In the genomic region with DNA sequence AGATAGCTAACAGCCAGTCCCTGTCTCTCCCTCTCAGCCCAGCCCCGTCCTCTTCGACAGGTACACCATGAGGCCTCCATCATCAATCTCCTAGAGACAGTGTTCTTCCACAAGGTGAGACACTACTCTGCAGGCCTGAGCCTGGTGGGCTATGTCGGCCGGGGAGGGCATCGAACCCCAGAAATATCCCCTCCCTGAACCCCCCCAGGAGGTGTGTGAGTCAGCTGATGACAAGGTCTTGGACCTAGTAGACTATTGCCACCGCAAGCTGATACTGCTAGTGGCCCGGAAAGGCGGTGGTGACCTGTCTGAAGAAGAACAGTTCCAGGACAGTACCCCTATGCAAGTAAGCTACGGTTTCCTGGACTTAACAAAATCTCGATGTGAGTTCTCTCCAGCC, we compare ENCODE assay signal across 34 mouse cellular contexts. TPM values are rescaled to one million over a fixed set of nuclear protein-coding genes. Genes with fewer than 3 reads are reported as not detected.
"Had no signal": no experiment of that assay in that cellular context is flagged by ENCODE, and none has a peak within 500 bp of the region (broad histone marks: within the 10 kb centered on the region; RNA-seq: fewer than 3 reads in every experiment).

No protein-coding gene starts in this region.

- H3K9ac ChIP-seq: limb, embryonic 12.5 days; limb, embryonic 13.5 days; limb, embryonic 15.5 days; liver, embryonic 12.5 days; liver, embryonic 13.5 days; liver, embryonic 14.5 days; liver, embryonic 15.5 days; liver, postnatal 0 days; lung, embryonic 14.5 days; lung, embryonic 15.5 days; midbrain, embryonic 12.5 days; midbrain, embryonic 15.5 days had no signal

- H3K27me3 ChIP-seq: limb, embryonic 15.5 days; lung, embryonic 15.5 days had no signal

- H3K4me2 ChIP-seq: limb, embryonic 12.5 days; limb, embryonic 13.5 days; limb, embryonic 15.5 days; liver, embryonic 11.5 days; liver, embryonic 12.5 days; liver, embryonic 13.5 days; liver, embryonic 15.5 days; lung, embryonic 14.5 days; lung, embryonic 15.5 days; midbrain, embryonic 11.5 days; midbrain, embryonic 12.5 days; midbrain, embryonic 13.5 days; midbrain, embryonic 15.5 days had no signal

- ATAC-seq: liver, embryonic 12.5 days; liver, postnatal 0 days; lung, postnatal 0 days; midbrain, embryonic 13.5 days; midbrain, embryonic 15.5 days; midbrain, embryonic 16.5 days had no signal

- DNase-seq: left cerebral cortex, postnatal 4 days; liver; liver, embryonic 13.5 days; liver, postnatal 0 days; lung, adult 18-20 months; lung, adult 2 months; lung, embryonic 14.5 days; lung, postnatal 10 days; lung, postnatal 14 days; lung, postnatal 36 days; lung, postnatal 4 days; midbrain, embryonic 14.5 days had no signal

- H3K4me3 ChIP-seq: limb, embryonic 10.5 days; limb, embryonic 12.5 days; limb, embryonic 13.5 days; limb, embryonic 15.5 days; liver, embryonic 12.5 days; liver, embryonic 13.5 days; liver, embryonic 15.5 days; lung, embryonic 15.5 days; megakaryocyte, embryonic 14.5 days; midbrain, embryonic 10.5 days; midbrain, embryonic 12.5 days; midbrain, embryonic 13.5 days; midbrain, embryonic 15.5 days; myocyte had no signal

- H3K9me3 ChIP-seq: limb, embryonic 10.5 days; limb, embryonic 12.5 days; limb, embryonic 13.5 days; limb, embryonic 15.5 days; liver, embryonic 12.5 days; liver, embryonic 13.5 days; liver, embryonic 15.5 days; lung, embryonic 15.5 days; megakaryocyte, embryonic 14.5 days; midbrain, embryonic 10.5 days; midbrain, embryonic 12.5 days; midbrain, embryonic 13.5 days; midbrain, embryonic 15.5 days had no signal

- H3K27ac ChIP-seq: limb, embryonic 10.5 days; limb, embryonic 12.5 days; limb, embryonic 13.5 days; limb, embryonic 15.5 days; liver, embryonic 12.5 days; liver, embryonic 13.5 days; liver, embryonic 14.5 days; liver, embryonic 15.5 days; lung, embryonic 15.5 days; macrophage; midbrain, embryonic 12.5 days; midbrain, embryonic 13.5 days; midbrain, embryonic 15.5 days had no signal

RNA-seq across cellular contexts. Expression of a gene that starts 1.7 kb away (rescaled TPM):
- total RNA-seq: megakaryocyte, adult 5-6 weeks; megakaryocyte-erythroid progenitor cell, adult 5-6 weeks; monocyte, adult 5-6 weeks had no signal
- polyA plus RNA-seq: liver, embryonic 12.5 days; liver, embryonic 13.5 days; macrophage had no signal
